Mouse (Mus musculus) liver, embryonic 11.5 days (tissue): ENCODE data around the gene Hist1h1d. TPM values are rescaled to one million over a fixed set of nuclear protein-coding genes. Genes with fewer than 3 reads are reported as not detected.
A peak's percentile ranks its signal among the peaks of the same experiment; 100 is the strongest.

Experiments
- ATAC-seq: fragments of 200-750 bp; cut with Nextera tagmentation; replicated peaks from 2 replicates; pipeline ENCODE4 v1.8.0; 2017; ENCODE audit warnings: moderate number of reproducible peaks, mild to moderate bottlenecking, moderate TSS enrichment, moderate library complexity; ENCODE audit not compliant: low FRiP score
- DNase-seq: peaks from one replicate; pipeline ENCODE4 v3.0.0-alpha.2; 2017; ENCODE audit warnings: low spot score
- H3K27ac ChIP-seq: fragments of 300-500 bp; sonication (generic); 2 replicates; pipeline ENCODE4 v1.5.1; 2014; ENCODE audit warnings: mild to moderate bottlenecking, low read depth, low read length, control low read depth
- H3K27me3 ChIP-seq: fragments of 300-500 bp; sonication (generic); replicated peaks from 2 replicates; pipeline ENCODE4 v1.6.1; 2014; ENCODE audit warnings: low read length, mixed read lengths; ENCODE audit not compliant: control insufficient read depth, insufficient read depth
- H3K36me3 ChIP-seq: fragments of 300-500 bp; sonication (generic); 2 replicates; pipeline ENCODE4 v1.6.1; 2014; ENCODE audit warnings: mild to moderate bottlenecking, low read length, moderate library complexity, mixed read lengths; ENCODE audit not compliant: control insufficient read depth, insufficient read depth
- H3K4me1 ChIP-seq: fragments of 300-500 bp; sonication (generic); replicated peaks from 2 replicates; pipeline ENCODE4 v1.6.1; 2014; ENCODE audit warnings: low read length, mixed read lengths; ENCODE audit not compliant: control insufficient read depth, insufficient read depth
- H3K4me2 ChIP-seq: fragments of 300-500 bp; sonication (generic); 2 replicates; pipeline ENCODE4 v1.6.1; 2014; ENCODE audit warnings: mild to moderate bottlenecking, control low read depth, moderate library complexity
- H3K4me3 ChIP-seq: fragments of 300-500 bp; sonication (generic); 2 replicates; pipeline ENCODE4 v1.5.1; 2014; ENCODE audit warnings: low read depth, low read length, control low read depth
- H3K9ac ChIP-seq: fragments of 300-500 bp; sonication (generic); 2 replicates; pipeline ENCODE4 v1.6.1; 2014; ENCODE audit warnings: low read depth, low read length, control low read depth
- H3K9me3 ChIP-seq: fragments of 300-500 bp; sonication (generic); 2 replicates; pipeline ENCODE4 v1.6.1; 2016; ENCODE audit warnings: low read length, inconsistent platforms, mixed read lengths; ENCODE audit not compliant: control insufficient read depth
- WGBS: fragments of 180-500 bp; shearing (Covaris S2); extraction: QIAGEN DNeasy Blood & Tissue Kit; methylation state at CpG from one replicate; pipeline ENCODE4 v1.1.7; 2014; 5-methylcytosine and 5-hydroxymethylcytosine counted together
- polyA plus RNA-seq: library from polyadenylated mRNA; unstranded; fragments of >200 nt; fragmentation: Nextera tagmentation; extraction: Ambion mirVana; gene quantifications from 2 replicates; pipeline ENCODE4 v1.2.1, GENCODE M21; 2014

Gene Hist1h1d
- polyA plus RNA-seq, 1 experiment from 2014 or later: 0.82 TPM

GRCm38 (mm10) chr13:23524654-23525053 is 28.4 kb upstream of the Hist1h1d start:
- Histone ChIP-seq H3K4me2 (peak overlapping the region; percentile 31), H3K4me1 (peaks cover 25% of the 10 kb centered on the region), H3K27ac (no peak overlapping the region), H3K9ac (no peak overlapping the region), H3K36me3 (no peaks in the 10 kb centered on the region), H3K9me3 (no peaks in the 10 kb centered on the region), H3K27me3 (no peaks in the 10 kb centered on the region), H3K4me3 (no peak overlapping the region)
- WGBS: 8% methylated on average over 5 of the region's 5 CpGs
- ATAC-seq (no peak), DNase-seq (peak; percentile 78)

GRCm38 (mm10) chr13:23525901-23526300 is 27.2 kb upstream of the Hist1h1d start:
- ATAC-seq (no peak), DNase-seq (no peak)
- Histone ChIP-seq H3K4me3 (peak overlapping the region; percentile 50), H3K4me2 (peak overlapping the region; percentile 71), H3K36me3 (no peaks in the 10 kb centered on the region), H3K27me3 (no peaks in the 10 kb centered on the region), H3K9me3 (no peaks in the 10 kb centered on the region), H3K4me1 (peaks cover 19% of the 10 kb centered on the region), H3K9ac (peak overlapping the region; percentile 1), H3K27ac (peak overlapping the region; percentile 2; the same call in 1 of the 2 replicates)
- WGBS: 2% methylated on average over 10 of the region's 10 CpGs

GRCm38 (mm10) chr13:23526312-23526711 is 26.8 kb upstream of the Hist1h1d start:
- ATAC-seq: 0 out of 2 replicates have a peak, but pooled peaks have one; percentile 24
- no peaks in the 10 kb centered on the region for H3K36me3 ChIP-seq
- peak overlapping the region; percentile 50 for H3K4me3 ChIP-seq
- no peaks in the 10 kb centered on the region for H3K27me3 ChIP-seq
- H3K9me3 ChIP-seq: no peaks in the 10 kb centered on the region
- H3K27ac ChIP-seq: peak overlapping the region; percentile 11; the same call in 1 of the 2 replicates
- H3K9ac ChIP-seq: peak overlapping the region; percentile 58
- DNase-seq: peak; percentile 90
- H3K4me2 ChIP-seq: peak overlapping the region; percentile 71
- WGBS: under 1% methylated on average over 17 of the region's 17 CpGs
- peaks cover 15% of the 10 kb centered on the region for H3K4me1 ChIP-seq

GRCm38 (mm10) chr13:23529005-23529404 is 24.1 kb upstream of the Hist1h1d start:
- 80% methylated on average over 5 of the region's 5 CpGs for WGBS
- no peak for DNase-seq
- H3K9ac ChIP-seq: no peak overlapping the region
- H3K36me3 ChIP-seq: no peaks in the 10 kb centered on the region
- no peak overlapping the region for H3K4me3 ChIP-seq
- peak overlapping the region; percentile 25; the same call in 1 of the 2 replicates for H3K4me2 ChIP-seq
- no peaks in the 10 kb centered on the region for H3K9me3 ChIP-seq
- H3K27ac ChIP-seq: no peak overlapping the region; the same call in 1 of the 2 replicates
- H3K4me1 ChIP-seq: peaks cover 17% of the 10 kb centered on the region
- no peaks in the 10 kb centered on the region for H3K27me3 ChIP-seq
- no peak for ATAC-seq

GRCm38 (mm10) chr13:23529480-23530165 is 23.4 kb upstream of the Hist1h1d start:
- Histone ChIP-seq H3K4me2 (peak overlapping the region; percentile 88), H3K36me3 (no peaks in the 10 kb centered on the region), H3K27me3 (no peaks in the 10 kb centered on the region), H3K9ac (peak overlapping the region; percentile 94), H3K4me1 (peaks cover 17% of the 10 kb centered on the region), H3K4me3 (peak overlapping the region; percentile 65), H3K27ac (peak overlapping the region; percentile 100; the same call in 1 of the 2 replicates), H3K9me3 (no peaks in the 10 kb centered on the region)
- 22% methylated on average over 2 of the region's 2 CpGs for WGBS
- ATAC-seq: no peak
- DNase-seq: no peak

GRCm38 (mm10) chr13:23530181-23530900 is 22.7 kb upstream of the Hist1h1d start:
- Histone ChIP-seq H3K4me3 (peak overlapping the region; percentile 65), H3K27me3 (no peaks in the 10 kb centered on the region), H3K4me2 (peak overlapping the region; percentile 88), H3K36me3 (no peaks in the 10 kb centered on the region), H3K4me1 (peaks cover 17% of the 10 kb centered on the region), H3K9me3 (no peaks in the 10 kb centered on the region), H3K27ac (peak overlapping the region; percentile 100), H3K9ac (peak overlapping the region; percentile 94)
- DNase-seq: no peak
- no peak for ATAC-seq
- WGBS: under 1% methylated on average over 20 of the region's 20 CpGs

GRCm38 (mm10) chr13:23530901-23531875 is 21.9 kb upstream of the Hist1h1d start, which contains the start of gene Hist1h4h:
Hist1h4h (plus strand) TSS chr13:23531050.
- peaks cover 15% of the 10 kb centered on the region for H3K4me1 ChIP-seq
- H3K27ac ChIP-seq: peak within 1 kb of the TSS; percentile 100
- no peaks in the 10 kb centered on the region for H3K9me3 ChIP-seq
- ATAC-seq (peak; percentile 67), DNase-seq (peak; percentile 96)
- H3K9ac ChIP-seq: peak within 1 kb of the TSS; percentile 94
- under 1% methylated on average over 54 of the region's 70 CpGs for WGBS
- H3K4me2 ChIP-seq: peak within 1 kb of the TSS; percentile 88
- no peaks in the 10 kb centered on the region for H3K27me3 ChIP-seq
- no peaks in the 10 kb centered on the region for H3K36me3 ChIP-seq
- peak within 1 kb of the TSS; percentile 65 for H3K4me3 ChIP-seq
